8 mouse cellular contexts compared by ENCODE assay signal in the genomic region with DNA sequence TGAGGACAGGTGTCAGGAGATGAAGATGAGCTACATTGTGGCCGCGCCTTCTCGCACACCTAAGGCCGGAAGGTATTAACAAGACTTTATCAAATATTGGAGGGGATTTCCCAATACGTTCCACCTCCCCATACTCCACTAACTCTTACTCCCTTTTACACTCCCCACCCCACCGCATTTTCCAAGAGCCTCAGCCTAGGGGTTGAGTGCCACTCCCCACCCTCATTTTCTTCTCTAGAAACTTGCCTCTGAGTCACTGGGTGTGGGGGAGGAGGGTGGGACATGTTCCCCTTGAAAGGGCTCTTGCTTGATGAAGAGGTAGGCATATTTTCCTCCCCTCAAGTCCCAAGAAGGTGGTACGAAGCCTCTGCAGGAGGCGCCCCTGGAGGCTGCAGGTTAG. TPM values are rescaled to one million over a fixed set of nuclear protein-coding genes. Genes with fewer than 3 reads are reported as not detected.
A peak's percentile ranks its signal among the peaks of the same experiment; 100 is the strongest.
DNase-seq lines count a peak whose midpoint lies in the region; ATAC-seq lines count a peak whose summit lies in the region.
"Had no signal": no experiment of that assay in that cellular context is flagged by ENCODE, and none has a peak within 500 bp of the region (broad histone marks: within the 10 kb centered on the region; RNA-seq: fewer than 3 reads in every experiment).

No protein-coding gene starts in this region.

- H3K27ac ChIP-seq in forebrain, embryonic 12.5 days, result 0 out of 2 replicates have a peak overlapping the region, but pooled peaks have one; percentile 95
- H3K27ac ChIP-seq in liver, embryonic 16.5 days (ENCODE audit: low read length), result peak overlapping the region; percentile 87; the same call in 1 of the 2 replicates

- no peaks in the 10 kb centered on the region for H3K9me3 ChIP-seq in forebrain, embryonic 12.5 days
- no peaks in the 10 kb centered on the region for H3K9me3 ChIP-seq in liver, embryonic 16.5 days (replicated peaks; ENCODE audit: control insufficient read depth, low read length)

- peaks cover 31% of the 10 kb centered on the region for H3K4me1 ChIP-seq in forebrain, embryonic 12.5 days
- peaks cover 46% of the 10 kb centered on the region for H3K4me1 ChIP-seq in liver, embryonic 16.5 days (ENCODE audit: control insufficient read depth, low read depth, low read length)

- peak; percentile 20 for DNase-seq in urinary bladder, postnatal 14 days (ENCODE audit: low spot score)
- DNase-seq in urinary bladder, postnatal 36 days (ENCODE audit: low spot score in 2 of 2), result no peak
- DNase-seq in splenic B cell, adult 2 months (ENCODE audit: low read depth, low spot score), result peak; percentile 74
- DNase-seq in embryo, embryonic 10 days (ENCODE audit: low spot score), result no peak
- no peak for DNase-seq in MN1 (ENCODE audit: low spot score)

- H3K4me3 ChIP-seq in forebrain, embryonic 12.5 days (replicated peaks), result peak overlapping the region; percentile 72
- H3K4me3 ChIP-seq in liver, embryonic 16.5 days (ENCODE audit: low read depth, low read length), result peak overlapping the region; percentile 73

- 26% methylated on average over 8 of the region's 8 CpGs for WGBS in forebrain, embryonic 12.5 days
- 15% methylated on average over 8 of the region's 8 CpGs for WGBS in liver, embryonic 16.5 days (ENCODE audit: insufficient replicate concordance)

- 0 out of 2 replicates have a peak, but pooled peaks cover 3% of the 10 kb centered on the region for H3K27me3 ChIP-seq in forebrain, embryonic 12.5 days
- H3K27me3 ChIP-seq in liver, embryonic 16.5 days (ENCODE audit: control insufficient read depth, insufficient read depth, low read depth, low read length), result no peaks in the 10 kb centered on the region; the same call in 1 of the 2 replicates
- H3K27me3 ChIP-seq in splenic B cell, adult 2 months (ENCODE audit: control insufficient read depth, insufficient read depth, low read length, poor library complexity, severe bottlenecking), result no peaks in the 10 kb centered on the region

- H3K4me2 ChIP-seq in forebrain, embryonic 12.5 days, result peak overlapping the region; percentile 85
- H3K4me2 ChIP-seq in liver, embryonic 16.5 days (ENCODE audit: low read depth, low read length), result peak overlapping the region; percentile 99

- ATAC-seq in forebrain, embryonic 12.5 days (ENCODE audit: low FRiP score), result no peak
- no peak for ATAC-seq in liver, embryonic 16.5 days (ENCODE audit: low read depth)

- H3K9ac ChIP-seq in forebrain, embryonic 12.5 days, result peak overlapping the region; percentile 78
- peak overlapping the region; percentile 80 for H3K9ac ChIP-seq in liver, embryonic 16.5 days (ENCODE audit: low read depth, low read length)

- H3K36me3 ChIP-seq in forebrain, embryonic 12.5 days (replicated peaks), result no peaks in the 10 kb centered on the region
- no peaks in the 10 kb centered on the region for H3K36me3 ChIP-seq in liver, embryonic 16.5 days (ENCODE audit: control insufficient read depth, insufficient read depth)
- no peaks in the 10 kb centered on the region; the same call in 1 of the 2 replicates for H3K36me3 ChIP-seq in splenic B cell, adult 2 months (ENCODE audit: control insufficient read depth, insufficient read depth, low read length, poor library complexity, severe bottlenecking)

RNA-seq across cellular contexts. Expression of a gene that starts 1.0 kb away (rescaled TPM):
- polyA plus RNA-seq in forebrain, embryonic 12.5 days (2016; fragmentation: Nextera tagmentation; extraction: Ambion mirVana), result 10.4 and 11.4 TPM in 2 replicates
- 8.3 and 8.4 TPM in 2 replicates for polyA plus RNA-seq in liver, embryonic 16.5 days (2015; fragmentation: Nextera tagmentation; extraction: Ambion mirVana)

RNA-seq across cellular contexts. Expression of a gene that starts 26.3 kb away (rescaled TPM):
- polyA plus RNA-seq in forebrain, embryonic 12.5 days (2016; fragmentation: Nextera tagmentation; extraction: Ambion mirVana), result 108 and 118 TPM in 2 replicates
- polyA plus RNA-seq in liver, embryonic 16.5 days (2015; fragmentation: Nextera tagmentation; extraction: Ambion mirVana), result 14.4 and 15.3 TPM in 2 replicates

RNA-seq across cellular contexts. Expression of a gene that starts 30.9 kb away (rescaled TPM):
- 0.50 TPM in 1 of 2 replicates, not detected in the other for polyA plus RNA-seq in forebrain, embryonic 12.5 days (2016; fragmentation: Nextera tagmentation; extraction: Ambion mirVana)
- polyA plus RNA-seq in liver, embryonic 16.5 days (2015; fragmentation: Nextera tagmentation; extraction: Ambion mirVana), result not detected in 2 replicates
- polyA plus RNA-seq: large intestine, adult 2 months had no signal

RNA-seq across cellular contexts. Expression of a gene that starts 52.3 kb away (rescaled TPM):
- 9.0 and 9.7 TPM in 2 replicates for polyA plus RNA-seq in forebrain, embryonic 12.5 days (2016; fragmentation: Nextera tagmentation; extraction: Ambion mirVana)
- 25.1 and 26.1 TPM in 2 replicates for polyA plus RNA-seq in liver, embryonic 16.5 days (2015; fragmentation: Nextera tagmentation; extraction: Ambion mirVana)

Comparison
In these comparisons a context has a peak if more than half of its experiments do, and no peak if none do; other contexts are left out.
1. DNase-seq: peak in urinary bladder, postnatal 14 days (single experiment) and splenic B cell, adult 2 months (single experiment); none in urinary bladder, postnatal 36 days (0 of 2), embryo, embryonic 10 days (single experiment) and MN1 (single experiment).